12 mouse cellular contexts compared by ENCODE assay signal in the genomic region with DNA sequence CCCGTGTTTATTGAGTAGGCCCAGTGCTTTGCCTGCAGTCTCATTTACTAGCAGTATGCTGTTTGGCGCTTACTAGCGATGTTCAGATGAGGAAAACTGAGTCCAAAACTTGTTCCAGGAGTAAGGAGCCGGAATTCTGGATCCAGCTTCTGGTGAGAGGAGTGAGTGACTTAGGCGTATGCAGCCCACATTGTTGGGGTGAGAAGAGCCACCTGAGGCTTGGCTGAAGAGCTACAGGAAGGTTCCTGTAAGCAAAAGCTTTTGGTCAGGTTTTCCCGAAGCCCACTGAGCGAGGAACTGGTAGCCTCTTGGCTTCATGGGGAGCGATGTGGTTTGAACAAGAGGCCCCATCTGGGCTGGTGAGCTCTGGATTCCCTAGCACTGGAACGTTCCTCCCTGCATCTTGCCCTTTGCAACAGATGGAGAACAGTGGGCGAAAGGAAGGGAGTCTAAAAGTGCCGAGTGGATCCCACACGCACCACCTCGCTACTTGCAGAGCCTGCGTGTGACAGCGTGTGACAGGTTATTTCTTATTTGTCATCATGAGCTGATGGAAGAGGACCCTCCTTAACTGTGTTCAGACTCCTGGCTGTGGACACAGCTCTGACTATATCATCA. TPM values are rescaled to one million over a fixed set of nuclear protein-coding genes. Genes with fewer than 3 reads are reported as not detected.
DNase-seq lines count a peak whose midpoint lies in the region; TF ChIP-seq lines count a peak whose summit lies in the region.
"Had no signal": no experiment of that assay in that cellular context is flagged by ENCODE, and none has a peak within 500 bp of the region (broad histone marks: within the 10 kb centered on the region; RNA-seq: fewer than 3 reads in every experiment).

No protein-coding gene starts in this region.

- TF ChIP-seq CTCF in layer of hippocampus, adult 2 months (conservative IDR thresholded peaks at IDR 0.05) = no peak
- no peak for TF ChIP-seq CTCF in spleen, adult 2 months (IDR thresholded peaks at IDR 0.05; ENCODE audit: extremely low read depth, insufficient read depth, insufficient read length, insufficient replicate concordance)
- no peak for TF ChIP-seq CTCF in left cerebral cortex, adult 2 months (IDR thresholded peaks at IDR 0.05)

- TF ChIP-seq POLR2A in spleen, adult 2 months (IDR thresholded peaks at IDR 0.05; ENCODE audit: low read depth, low read length) = no peak

- intact Hi-C loops in left cerebral cortex, adult 2 months (cut with DNase I) = loop anchor here (2.0 kb wide), 1 partner anchor 28 kb away; no protein-coding TSS in a partner anchor

- peak overlapping the region; percentile 99 for H3K27ac ChIP-seq in layer of hippocampus, adult 2 months
- H3K27ac ChIP-seq in spleen, adult 2 months (ENCODE audit: insufficient read depth, low read length) = 0 out of 2 replicates have a peak overlapping the region, but pooled peaks have one; percentile 30
- peak overlapping the region; percentile 89 for H3K27ac ChIP-seq in left cerebral cortex, adult 2 months
- H3K27ac ChIP-seq: embryonic facial prominence, embryonic 13.5 days; hindbrain, embryonic 12.5 days had no signal

- peaks cover 8% of the 10 kb centered on the region; the same call in 1 of the 2 replicates for H3K27me3 ChIP-seq in spleen, adult 2 months (ENCODE audit: control insufficient read depth, insufficient read depth, low read length)

- peaks cover 10% of the 10 kb centered on the region; the same call in 1 of the 2 replicates for H3K4me1 ChIP-seq in spleen, adult 2 months (ENCODE audit: control insufficient read depth, insufficient read depth, insufficient read length)

- H3K4me3 ChIP-seq in layer of hippocampus, adult 2 months = peak overlapping the region; percentile 30
- no peak overlapping the region for H3K4me3 ChIP-seq in spleen, adult 2 months (ENCODE audit: extremely low read depth, insufficient read depth, insufficient read length)
- peak overlapping the region; percentile 68 for H3K4me3 ChIP-seq in left cerebral cortex, adult 2 months
- H3K4me3 ChIP-seq: embryonic facial prominence, embryonic 13.5 days; hindbrain, embryonic 12.5 days had no signal

- DNase-seq in layer of hippocampus, adult 2 months (ENCODE audit: low spot score in 2 of 2) = peak; percentile 52 to 68
- DNase-seq in layer of hippocampus, postnatal 10 days (ENCODE audit: low spot score in 2 of 2) = no peak
- no peak for DNase-seq in spleen, adult 2 months (ENCODE audit: low read depth in 1 of 2, low spot score in 2 of 2)
- DNase-seq in spleen, postnatal 14 days (ENCODE audit: low spot score in 2 of 2) = no peak
- DNase-seq in left cerebral cortex, adult 2 months (ENCODE audit: extremely low spot score in 1 of 2, low spot score in 2 of 2) = peak; percentile 62 to 65
- DNase-seq in kidney, adult 11 months = no peak
- no peak for DNase-seq in adipocyte (ENCODE audit: low spot score)
- DNase-seq: gastrocnemius, postnatal 14 days; kidney, postnatal 10 days; lung, embryonic 14.5 days had no signal

- no peaks in the 10 kb centered on the region for H3K36me3 ChIP-seq in spleen, adult 2 months (ENCODE audit: control insufficient read depth, insufficient read depth, low read length)
- H3K36me3 ChIP-seq: embryonic facial prominence, embryonic 13.5 days; hindbrain, embryonic 12.5 days had no signal

- WGBS in spleen, adult 2 months = 87% methylated on average over 15 of the region's 15 CpGs

RNA-seq across cellular contexts. Expression of a gene that starts 4.0 kb away (rescaled TPM):
- 100 to 1,000 TPM; 279 to 289 TPM for total RNA-seq in layer of hippocampus, adult 2 months (2021)
- total RNA-seq in layer of hippocampus, postnatal 10 days (2021) = 100 to 1,000 TPM; 207 to 208 TPM
- polyA plus RNA-seq in spleen, adult 2 months (2012; rRNA removed) = 143 and 145 TPM in 2 replicates
- 100 to 1,000 TPM; 375 to 384 TPM for total RNA-seq in left cerebral cortex, adult 2 months (2021)

Comparison
In these comparisons a context has a peak if more than half of its experiments do, and no peak if none do; other contexts are left out.
1. DNase-seq: peak in layer of hippocampus, adult 2 months (2 of 2) and left cerebral cortex, adult 2 months (2 of 2); none in layer of hippocampus, postnatal 10 days (0 of 2), spleen, adult 2 months (0 of 2), spleen, postnatal 14 days (0 of 2), kidney, adult 11 months (single experiment) and adipocyte (single experiment).
2. H3K27ac ChIP-seq: peak in every context shown above with its lines; median percentile 99 in layer of hippocampus, adult 2 months; 89 in left cerebral cortex, adult 2 months; 30 in spleen, adult 2 months.